Mouse (Mus musculus): ENCODE results near the gene Cd36. TPM values are rescaled to one million over a fixed set of nuclear protein-coding genes. Genes with fewer than 3 reads are reported as not detected.
A peak's percentile ranks its signal among the peaks of the same experiment; 100 is the strongest.

Cd36 gene
- polyA plus RNA-seq, 1 experiment from 2014 or later, result 25.0 TPM

- DNase-seq (ENCODE audit: low spot score) (no peak), ATAC-seq (replicated peaks; ENCODE audit: low FRiP score, low read depth) (no peak)
- H3K9me3 ChIP-seq (replicated peaks; ENCODE audit: low read length), result no peaks in the 10 kb centered on the region
- no peak overlapping the region for H3K27ac ChIP-seq
- H3K9ac ChIP-seq (ENCODE audit: low read depth, low read length), result no peak overlapping the region
- no peaks in the 10 kb centered on the region for H3K36me3 ChIP-seq (ENCODE audit: insufficient read depth, low read length)
- no peak for TF ChIP-seq CTCF (IDR thresholded peaks at IDR 0.05; ENCODE audit: low read depth)
- 48% methylated on average over 3 of the region's 3 CpGs for WGBS
- H3K4me2 ChIP-seq (ENCODE audit: low read length), result no peak overlapping the region
- no peaks in the 10 kb centered on the region for H3K27me3 ChIP-seq (ENCODE audit: insufficient read depth, low read length)
- H3K4me1 ChIP-seq (replicated peaks; ENCODE audit: insufficient read depth, low read length), result no peaks in the 10 kb centered on the region
- H3K4me3 ChIP-seq (replicated peaks; ENCODE audit: low read depth, low read length), result no peak overlapping the region
Observed at GRCm38 (mm10) chr5:17883357-17883875, 5.2 kb downstream of the Cd36 start.

DNA sequence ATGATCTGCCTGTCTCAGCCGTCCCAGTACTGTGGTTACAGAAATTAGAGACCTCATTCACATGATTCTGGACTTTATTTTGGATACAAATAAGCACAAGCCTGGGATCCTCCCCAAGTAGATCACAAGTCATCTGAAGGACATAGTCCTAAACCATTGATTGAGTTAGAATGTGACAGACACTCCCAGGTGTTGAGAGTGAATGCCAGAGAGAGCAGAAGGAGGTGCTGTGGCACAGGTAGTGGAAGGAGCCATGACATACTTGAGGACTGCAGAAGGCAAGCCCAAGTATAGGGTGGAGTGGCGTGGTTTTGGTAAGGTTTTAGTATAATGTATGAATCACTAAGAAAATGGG lies 7.1 kb downstream of the Cd36 start:
- no peak for ATAC-seq (replicated peaks; ENCODE audit: low FRiP score, low read depth)

GRCm38 (mm10) chr5:17880799-17881541 lies 7.6 kb downstream of the Cd36 start:
- 67% methylated on average over 4 of the region's 4 CpGs for WGBS
- no peak; the same call in 1 of the 2 replicates for ATAC-seq (replicated peaks; ENCODE audit: low FRiP score, low read depth)

More for the DNA sequence above, 7.1 kb downstream of the Cd36 start:
- Histone ChIP-seq H3K27ac (no peak overlapping the region), H3K27me3 (ENCODE audit: insufficient read depth, low read length) (no peaks in the 10 kb centered on the region), H3K4me1 (replicated peaks; ENCODE audit: insufficient read depth, low read length) (no peaks in the 10 kb centered on the region), H3K4me2 (ENCODE audit: low read length) (no peak overlapping the region), H3K36me3 (ENCODE audit: insufficient read depth, low read length) (no peaks in the 10 kb centered on the region), H3K9ac (ENCODE audit: low read depth, low read length) (no peak overlapping the region), H3K9me3 (replicated peaks; ENCODE audit: low read length) (no peaks in the 10 kb centered on the region), H3K4me3 (replicated peaks; ENCODE audit: low read depth, low read length) (no peak overlapping the region)
- DNase-seq (ENCODE audit: low spot score), result no peak
- 73% methylated on average over 2 of the region's 2 CpGs for WGBS
- TF ChIP-seq CTCF (IDR thresholded peaks at IDR 0.05; ENCODE audit: low read depth), result no peak

GRCm38 (mm10) chr5:17879924-17880323 lies 8.7 kb downstream of the Cd36 start:
- no peaks in the 10 kb centered on the region for H3K27me3 ChIP-seq (ENCODE audit: insufficient read depth, low read length)
- no peaks in the 10 kb centered on the region for H3K9me3 ChIP-seq (replicated peaks; ENCODE audit: low read length)
- no peaks in the 10 kb centered on the region for H3K36me3 ChIP-seq (ENCODE audit: insufficient read depth, low read length)
- no peak overlapping the region for H3K9ac ChIP-seq (ENCODE audit: low read depth, low read length)
- DNase-seq (ENCODE audit: low spot score) (no peak), ATAC-seq (replicated peaks; ENCODE audit: low FRiP score, low read depth) (no peak; the same call in 1 of the 2 replicates)
- WGBS, result 73% methylated on average over 1 of the region's 1 CpGs
- H3K27ac ChIP-seq, result no peak overlapping the region
- no peak overlapping the region for H3K4me2 ChIP-seq (ENCODE audit: low read length)
- H3K4me3 ChIP-seq (replicated peaks; ENCODE audit: low read depth, low read length), result no peak overlapping the region
- TF ChIP-seq CTCF (IDR thresholded peaks at IDR 0.05; ENCODE audit: low read depth), result no peak
- H3K4me1 ChIP-seq (replicated peaks; ENCODE audit: insufficient read depth, low read length), result no peaks in the 10 kb centered on the region

More at GRCm38 (mm10) chr5:17880799-17881541, 7.6 kb downstream of the Cd36 start:
- no peak for DNase-seq (ENCODE audit: low spot score)
- Histone ChIP-seq H3K4me2 (ENCODE audit: low read length) (no peak overlapping the region), H3K27me3 (ENCODE audit: insufficient read depth, low read length) (no peaks in the 10 kb centered on the region), H3K4me3 (replicated peaks; ENCODE audit: low read depth, low read length) (no peak overlapping the region), H3K9me3 (replicated peaks; ENCODE audit: low read length) (no peaks in the 10 kb centered on the region), H3K9ac (ENCODE audit: low read depth, low read length) (no peak overlapping the region), H3K4me1 (replicated peaks; ENCODE audit: insufficient read depth, low read length) (no peaks in the 10 kb centered on the region), H3K36me3 (ENCODE audit: insufficient read depth, low read length) (no peaks in the 10 kb centered on the region), H3K27ac (no peak overlapping the region)
- no peak for TF ChIP-seq CTCF (IDR thresholded peaks at IDR 0.05; ENCODE audit: low read depth)

DNA sequence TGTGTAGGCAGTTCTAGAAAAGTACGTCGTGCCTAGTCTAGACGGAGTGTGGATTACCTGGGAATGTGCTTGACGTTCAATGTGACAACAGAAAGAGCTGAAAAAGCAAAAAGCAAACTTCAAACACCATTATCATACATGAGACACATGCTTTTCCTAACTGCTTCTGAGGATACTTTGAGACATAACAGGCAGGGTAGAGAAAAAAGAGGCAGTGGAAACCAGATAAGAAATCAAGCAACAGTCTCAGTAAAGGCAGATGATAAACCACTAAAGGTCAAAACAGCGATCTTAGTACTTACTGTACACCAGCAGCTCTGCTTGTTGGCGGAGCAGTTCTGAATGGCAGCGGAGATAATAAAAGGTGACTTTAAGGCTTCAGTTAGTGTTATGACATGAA lies 11.6 kb downstream of the Cd36 start:
- TF ChIP-seq CTCF (IDR thresholded peaks at IDR 0.05; ENCODE audit: low read depth), result no peak
- Histone ChIP-seq H3K9me3 (replicated peaks; ENCODE audit: low read length) (no peaks in the 10 kb centered on the region), H3K27ac (no peak overlapping the region), H3K36me3 (ENCODE audit: insufficient read depth, low read length) (no peaks in the 10 kb centered on the region), H3K4me3 (replicated peaks; ENCODE audit: low read depth, low read length) (no peak overlapping the region), H3K4me1 (replicated peaks; ENCODE audit: insufficient read depth, low read length) (no peaks in the 10 kb centered on the region), H3K9ac (ENCODE audit: low read depth, low read length) (no peak overlapping the region), H3K27me3 (ENCODE audit: insufficient read depth, low read length) (no peaks in the 10 kb centered on the region), H3K4me2 (ENCODE audit: low read length) (no peak overlapping the region)
- DNase-seq (ENCODE audit: low spot score), result no peak
- ATAC-seq (replicated peaks; ENCODE audit: low FRiP score, low read depth), result no peak
- WGBS, result 71% methylated on average over 7 of the region's 7 CpGs

DNA sequence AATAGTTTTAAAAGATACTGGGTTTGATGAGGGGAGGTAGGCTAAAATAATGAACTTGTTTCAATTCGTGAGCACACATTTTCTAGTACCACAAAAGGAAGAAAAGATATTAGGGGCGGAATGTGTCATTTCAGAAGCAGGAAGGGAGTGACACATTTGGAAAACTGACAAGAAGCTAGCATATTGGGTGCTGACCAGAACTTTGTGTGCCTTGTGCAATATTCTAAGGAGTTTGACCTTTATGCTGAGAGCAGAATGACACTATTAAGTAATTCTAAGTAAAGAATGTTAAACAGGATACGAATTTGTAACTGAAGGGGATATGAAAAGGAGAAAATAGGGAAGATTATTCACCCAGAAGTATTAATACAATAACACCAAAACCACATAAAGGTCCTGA lies 12.0 kb downstream of the Cd36 start:
- H3K4me1 ChIP-seq (replicated peaks; ENCODE audit: insufficient read depth, low read length), result no peaks in the 10 kb centered on the region
- no peaks in the 10 kb centered on the region for H3K36me3 ChIP-seq (ENCODE audit: insufficient read depth, low read length)
- H3K4me2 ChIP-seq (ENCODE audit: low read length), result no peak overlapping the region
- no peak overlapping the region for H3K9ac ChIP-seq (ENCODE audit: low read depth, low read length)
- H3K9me3 ChIP-seq (replicated peaks; ENCODE audit: low read length), result no peaks in the 10 kb centered on the region
- H3K27ac ChIP-seq, result no peak overlapping the region
- ATAC-seq (replicated peaks; ENCODE audit: low FRiP score, low read depth) (no peak), DNase-seq (ENCODE audit: low spot score) (peak; percentile 56)
- no peak for TF ChIP-seq CTCF (IDR thresholded peaks at IDR 0.05; ENCODE audit: low read depth)
- WGBS, result 55% methylated on average over 3 of the region's 3 CpGs
- H3K27me3 ChIP-seq (ENCODE audit: insufficient read depth, low read length), result no peaks in the 10 kb centered on the region
- no peak overlapping the region for H3K4me3 ChIP-seq (replicated peaks; ENCODE audit: low read depth, low read length)
